Mouse (Mus musculus) activated CD4-positive, CD25-positive, alpha-beta regulatory T cell, adult 4 months (primary cell): Measurements from ENCODE around the gene Rgs11. TPM values are rescaled to one million over a fixed set of nuclear protein-coding genes. Genes with fewer than 3 reads are reported as not detected.
A peak's percentile ranks its signal among the peaks of the same experiment; 100 is the strongest.
"Not testable (repeated sequence)": the region's sequence is repeated elsewhere in the genome, so short reads cannot be mapped to it uniquely, and the experiment has no call there.

ENCODE experiments used
- ATAC-seq: one replicate; pipeline ENCODE4 v1.8.0; 2017
- polyA plus RNA-seq, 2 experiments: library from polyadenylated mRNA; unstranded; fragments of 100-300 nt; shearing (Covaris generic); gene quantifications; one replicate each; pipeline ENCODE4 v1.2.1; 2017

Gene Rgs11
- 1 to 10 TPM; 2.9 to 8.9 TPM for polyA plus RNA-seq

GRCm38 (mm10) chr17:26202737-26203136 lies at the start of gene Rgs11:
Gene Rgs11, plus strand, starts transcription at chr17:26202951.
- ATAC-seq = no peak

GRCm38 (mm10) chr17:26162736-26163135 lies 40.0 kb upstream of the Rgs11 start:
- no peak for ATAC-seq

- peak; percentile 96 for ATAC-seq
These were observed 34.7 kb upstream of the Rgs11 start for GRCm38 (mm10) chr17:26168039-26168438.

- not testable (repeated sequence) for ATAC-seq
These were observed 27.5 kb upstream of the Rgs11 start for GRCm38 (mm10) chr17:26175248-26175647.

- ATAC-seq = no peak
These were observed 24.1 kb upstream of the Rgs11 start for GRCm38 (mm10) chr17:26178611-26179010.

- ATAC-seq = no peak
These were observed 21.6 kb upstream of the Rgs11 start for GRCm38 (mm10) chr17:26181179-26181578.

GRCm38 (mm10) chr17:26187592-26187991 lies 15.2 kb upstream of the Rgs11 start:
- ATAC-seq = no peak

GRCm38 (mm10) chr17:26188091-26188805 lies 14.5 kb upstream of the Rgs11 start:
- no peak for ATAC-seq

- ATAC-seq = not testable (repeated sequence)
These were observed 11.3 kb upstream of the Rgs11 start for GRCm38 (mm10) chr17:26191486-26191885.

GRCm38 (mm10) chr17:26192481-26193190 lies 10.1 kb upstream of the Rgs11 start:
- ATAC-seq = no peak

- ATAC-seq = no peak
These were observed 3.9 kb upstream of the Rgs11 start, which contains the start of gene Pdia2 for GRCm38 (mm10) chr17:26198892-26199291. Gene Pdia2, minus strand, starts transcription at chr17:26199087.

- ATAC-seq = no peak
These were observed 1.7 kb upstream of the Rgs11 start for GRCm38 (mm10) chr17:26200831-26201705.

GRCm38 (mm10) chr17:26201998-26202397 lies 753 bp upstream of the Rgs11 start:
- ATAC-seq = no peak

- peak; percentile 46 for ATAC-seq
These were observed 615 bp downstream of the Rgs11 start for GRCm38 (mm10) chr17:26203321-26203811.

GRCm38 (mm10) chr17:26204766-26205165 lies 2.0 kb downstream of the Rgs11 start:
- ATAC-seq = no peak

GRCm38 (mm10) chr17:26206392-26206791 lies 3.6 kb downstream of the Rgs11 start:
- ATAC-seq = no peak

- ATAC-seq = no peak
These were observed 4.9 kb downstream of the Rgs11 start, which contains the start of gene Arhgdig for GRCm38 (mm10) chr17:26207686-26208085. Gene Arhgdig, minus strand, starts transcription at chr17:26207786.

GRCm38 (mm10) chr17:26212241-26212640 lies 9.5 kb downstream of the Rgs11 start:
- no peak for ATAC-seq

GRCm38 (mm10) chr17:26212681-26213080 lies 9.9 kb downstream of the Rgs11 start:
- ATAC-seq = no peak

- no peak for ATAC-seq
These were observed 18.8 kb downstream of the Rgs11 start for GRCm38 (mm10) chr17:26221508-26221907.

GRCm38 (mm10) chr17:26225150-26225549 lies 22.4 kb downstream of the Rgs11 start:
- ATAC-seq = no peak

- no peak for ATAC-seq
These were observed 27.0 kb downstream of the Rgs11 start for GRCm38 (mm10) chr17:26229776-26230175.

- ATAC-seq = no peak
These were observed 28.4 kb downstream of the Rgs11 start for GRCm38 (mm10) chr17:26231156-26231555.
